Mouse (Mus musculus): ENCODE data around the gene Il1rap.

Il1rap gene

GRCm38 (mm10) chr16:26723952-26724747 is 142.6 kb downstream of the Il1rap start:
- no peak for DNase-seq (ENCODE audit: low read depth, low spot score)

- DNase-seq (ENCODE audit: low read depth, low spot score) = no peak
Measured at GRCm38 (mm10) chr16:26728139-26728538, 146.6 kb downstream of the Il1rap start.

GRCm38 (mm10) chr16:26730941-26731340 is 149.4 kb downstream of the Il1rap start:
- DNase-seq (ENCODE audit: low read depth, low spot score) = no peak

- no peak for DNase-seq (ENCODE audit: low read depth, low spot score)
Measured at GRCm38 (mm10) chr16:26732566-26732965, 151.1 kb downstream of the Il1rap start.

- no peak for DNase-seq (ENCODE audit: low read depth, low spot score)
Measured at GRCm38 (mm10) chr16:26755381-26756155, 174.1 kb downstream of the Il1rap start.

- no peak for DNase-seq (ENCODE audit: low read depth, low spot score)
Measured at GRCm38 (mm10) chr16:26775976-26776375, 194.5 kb downstream of the Il1rap start.

GRCm38 (mm10) chr16:26777132-26777531 is 195.6 kb downstream of the Il1rap start:
- DNase-seq (ENCODE audit: low read depth, low spot score) = no peak
